Mouse (Mus musculus): ENCODE data around the gene Cdk5rap2. TPM values are rescaled to one million over a fixed set of nuclear protein-coding genes. Genes with fewer than 3 reads are reported as not detected.
A peak's percentile ranks its signal among the peaks of the same experiment; 100 is the strongest.

The Cdk5rap2 gene
- polyA plus RNA-seq, 1 experiment from 2014 or later: 25.1 TPM

GRCm38 (mm10) chr4:70354448-70354847, 55.8 kb downstream of the Cdk5rap2 start:
- Histone ChIP-seq H3K4me1 (ENCODE audit: insufficient read depth) (no peaks in the 10 kb centered on the region), H3K27ac (ENCODE audit: low read depth) (no peak overlapping the region), H3K4me3 (ENCODE audit: low read depth, low read length) (no peak overlapping the region), H3K9me3 (ENCODE audit: low read depth, low read length) (no peaks in the 10 kb centered on the region), H3K4me2 (no peak overlapping the region), H3K36me3 (ENCODE audit: insufficient read depth) (peaks cover 65% of the 10 kb centered on the region), H3K27me3 (ENCODE audit: insufficient read depth, low read length) (no peaks in the 10 kb centered on the region), H3K9ac (no peak overlapping the region)
- DNase-seq (no peak), ATAC-seq (ENCODE audit: insufficient read depth) (no peak)
- WGBS: 87% methylated on average over 14 of the region's 14 CpGs
- no peak for TF ChIP-seq CTCF (IDR thresholded peaks at IDR 0.05; ENCODE audit: low read depth)

GRCm38 (mm10) chr4:70353656-70354055, 56.6 kb downstream of the Cdk5rap2 start:
- Histone ChIP-seq H3K9ac (no peak overlapping the region), H3K4me1 (ENCODE audit: insufficient read depth) (no peaks in the 10 kb centered on the region), H3K36me3 (ENCODE audit: insufficient read depth) (peaks cover 62% of the 10 kb centered on the region), H3K27me3 (ENCODE audit: insufficient read depth, low read length) (no peaks in the 10 kb centered on the region), H3K4me2 (no peak overlapping the region), H3K9me3 (ENCODE audit: low read depth, low read length) (no peaks in the 10 kb centered on the region), H3K4me3 (ENCODE audit: low read depth, low read length) (no peak overlapping the region), H3K27ac (ENCODE audit: low read depth) (no peak overlapping the region)
- 83% methylated on average over 3 of the region's 3 CpGs for WGBS
- DNase-seq: no peak
- TF ChIP-seq CTCF (IDR thresholded peaks at IDR 0.05; ENCODE audit: low read depth): no peak
- no peak for ATAC-seq (ENCODE audit: insufficient read depth)

GRCm38 (mm10) chr4:70335444-70336144, 74.6 kb downstream of the Cdk5rap2 start:
- Histone ChIP-seq H3K4me3 (ENCODE audit: low read depth, low read length) (no peak overlapping the region), H3K4me2 (no peak overlapping the region), H3K9me3 (ENCODE audit: low read depth, low read length) (no peaks in the 10 kb centered on the region), H3K36me3 (ENCODE audit: insufficient read depth) (peaks cover 36% of the 10 kb centered on the region), H3K4me1 (ENCODE audit: insufficient read depth) (no peaks in the 10 kb centered on the region), H3K9ac (no peak overlapping the region), H3K27ac (ENCODE audit: low read depth) (no peak overlapping the region), H3K27me3 (ENCODE audit: insufficient read depth, low read length) (no peaks in the 10 kb centered on the region)
- no peak for DNase-seq
- 68% methylated on average over 11 of the region's 11 CpGs for WGBS
- ATAC-seq (ENCODE audit: insufficient read depth): no peak
- no peak for TF ChIP-seq CTCF (IDR thresholded peaks at IDR 0.05; ENCODE audit: low read depth)

- no peaks in the 10 kb centered on the region for H3K9me3 ChIP-seq (ENCODE audit: low read depth, low read length)
- H3K4me1 ChIP-seq (ENCODE audit: insufficient read depth): no peaks in the 10 kb centered on the region
- no peak for TF ChIP-seq CTCF (IDR thresholded peaks at IDR 0.05; ENCODE audit: low read depth)
- DNase-seq (no peak), ATAC-seq (ENCODE audit: insufficient read depth) (0 out of 2 replicates have a peak, but pooled peaks have one; percentile 35)
- H3K4me2 ChIP-seq: no peak overlapping the region
- no peak overlapping the region for H3K27ac ChIP-seq (ENCODE audit: low read depth)
- no peak overlapping the region for H3K9ac ChIP-seq
- peaks cover 36% of the 10 kb centered on the region for H3K36me3 ChIP-seq (ENCODE audit: insufficient read depth)
- WGBS: 75% methylated on average over 4 of the region's 4 CpGs
- H3K27me3 ChIP-seq (ENCODE audit: insufficient read depth, low read length): no peaks in the 10 kb centered on the region
- H3K4me3 ChIP-seq (ENCODE audit: low read depth, low read length): no peak overlapping the region
Measured at GRCm38 (mm10) chr4:70334995-70335394, 75.2 kb downstream of the Cdk5rap2 start.

DNA sequence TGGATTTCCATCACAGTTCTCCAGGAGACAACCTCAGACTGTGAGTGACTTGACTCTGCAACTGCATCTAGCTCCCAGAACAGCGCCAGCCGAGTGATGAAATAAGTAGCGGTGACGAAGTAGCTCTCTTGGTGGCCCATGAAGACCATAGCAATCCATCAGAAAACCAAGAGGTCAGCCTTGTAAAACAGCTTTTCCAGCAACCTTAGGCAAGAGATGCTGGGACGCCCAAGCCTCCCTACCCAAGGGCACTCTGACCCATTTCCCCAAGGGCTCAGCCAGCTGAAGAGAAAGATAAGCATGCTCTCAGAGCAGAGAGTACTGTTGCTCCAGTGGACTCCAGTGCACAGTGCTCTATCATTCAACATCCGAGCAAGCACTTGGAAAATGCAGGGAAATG, 77.3 kb downstream of the Cdk5rap2 start:
- H3K36me3 ChIP-seq (ENCODE audit: insufficient read depth): peaks cover 29% of the 10 kb centered on the region
- 84% methylated on average over 6 of the region's 6 CpGs for WGBS

DNA sequence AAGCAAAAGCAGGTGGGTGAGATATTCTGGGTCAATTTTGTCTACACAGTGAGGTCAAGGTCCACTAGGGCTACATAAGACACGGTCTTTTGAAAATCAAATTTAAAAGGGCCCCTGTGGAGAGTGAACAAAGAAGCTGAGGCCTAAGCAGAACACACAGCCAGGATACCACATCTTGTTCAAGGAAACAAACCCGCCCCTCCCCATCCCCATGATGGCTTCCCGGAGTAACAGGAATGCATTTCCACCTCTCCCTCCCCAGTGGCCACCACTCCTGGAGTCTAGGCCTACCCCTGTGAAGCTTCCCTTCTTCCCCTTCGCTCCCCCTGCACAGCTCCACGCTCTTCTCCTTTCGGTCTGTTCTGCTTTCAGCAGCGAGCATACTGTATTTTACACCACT, 77.7 kb downstream of the Cdk5rap2 start:
- 89% methylated on average over 7 of the region's 7 CpGs for WGBS
- Histone ChIP-seq H3K27me3 (ENCODE audit: insufficient read depth, low read length) (no peaks in the 10 kb centered on the region), H3K27ac (ENCODE audit: low read depth) (no peak overlapping the region), H3K9me3 (ENCODE audit: low read depth, low read length) (no peaks in the 10 kb centered on the region), H3K4me1 (ENCODE audit: insufficient read depth) (no peaks in the 10 kb centered on the region), H3K9ac (no peak overlapping the region), H3K4me2 (no peak overlapping the region), H3K4me3 (ENCODE audit: low read depth, low read length) (no peak overlapping the region), H3K36me3 (ENCODE audit: insufficient read depth) (peaks cover 28% of the 10 kb centered on the region)
- no peak for DNase-seq
- no peak for ATAC-seq (ENCODE audit: insufficient read depth)
- TF ChIP-seq CTCF (IDR thresholded peaks at IDR 0.05; ENCODE audit: low read depth): no peak

More for the DNA sequence above, 77.3 kb downstream of the Cdk5rap2 start:
- no peaks in the 10 kb centered on the region for H3K9me3 ChIP-seq (ENCODE audit: low read depth, low read length)
- ATAC-seq (ENCODE audit: insufficient read depth): no peak
- no peak for DNase-seq
- no peaks in the 10 kb centered on the region for H3K4me1 ChIP-seq (ENCODE audit: insufficient read depth)
- H3K27me3 ChIP-seq (ENCODE audit: insufficient read depth, low read length): no peaks in the 10 kb centered on the region
- no peak overlapping the region for H3K9ac ChIP-seq
- TF ChIP-seq CTCF (IDR thresholded peaks at IDR 0.05; ENCODE audit: low read depth): no peak
- H3K4me2 ChIP-seq: no peak overlapping the region
- H3K4me3 ChIP-seq (ENCODE audit: low read depth, low read length): no peak overlapping the region
- no peak overlapping the region for H3K27ac ChIP-seq (ENCODE audit: low read depth)

DNA sequence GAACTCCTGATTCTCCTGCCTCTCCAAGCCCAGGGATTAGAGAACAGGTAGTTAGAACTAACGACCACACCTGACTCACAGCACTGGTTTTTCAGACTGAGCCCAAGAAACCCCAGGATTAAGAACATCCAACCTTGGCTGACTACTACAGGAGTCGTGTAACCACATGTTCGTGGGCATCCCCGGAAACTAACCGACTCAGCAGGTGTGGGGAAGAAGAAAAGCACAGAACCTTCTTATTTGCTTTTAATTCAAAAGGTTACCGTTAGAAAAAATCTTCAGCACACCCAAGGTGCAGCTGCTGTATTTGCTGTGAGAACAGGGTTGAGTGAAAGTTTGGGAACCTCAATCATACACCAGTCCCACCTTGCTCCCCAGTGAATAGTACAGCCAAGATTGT, 79.1 kb downstream of the Cdk5rap2 start:
- no peak for ATAC-seq (ENCODE audit: insufficient read depth)
- WGBS: 80% methylated on average over 6 of the region's 6 CpGs

More for the DNA sequence above, 79.1 kb downstream of the Cdk5rap2 start:
- no peak overlapping the region for H3K9ac ChIP-seq
- H3K4me1 ChIP-seq (ENCODE audit: insufficient read depth): no peaks in the 10 kb centered on the region
- H3K27me3 ChIP-seq (ENCODE audit: insufficient read depth, low read length): no peaks in the 10 kb centered on the region
- H3K27ac ChIP-seq (ENCODE audit: low read depth): no peak overlapping the region
- no peaks in the 10 kb centered on the region for H3K9me3 ChIP-seq (ENCODE audit: low read depth, low read length)
- no peak for DNase-seq
- no peak overlapping the region for H3K4me2 ChIP-seq
- no peak overlapping the region for H3K4me3 ChIP-seq (ENCODE audit: low read depth, low read length)
- TF ChIP-seq CTCF (IDR thresholded peaks at IDR 0.05; ENCODE audit: low read depth): no peak
- peaks cover 21% of the 10 kb centered on the region; the same call in 1 of the 2 replicates for H3K36me3 ChIP-seq (ENCODE audit: insufficient read depth)
